Mouse (Mus musculus) olfactory bulb, adult 2 months (tissue): ENCODE measurements around the gene Rbbp4.

ENCODE experiments used
- CTCF ChIP-seq: fragments of 200-500 bp; IDR thresholded peaks from 2 replicates; pipeline ENCODE4 v1.5.1; 2012; ENCODE audit warnings: low read depth, mild to moderate bottlenecking, low read length, moderate library complexity; ENCODE audit not compliant: insufficient read depth
- POLR2A ChIP-seq: fragments of 200-500 bp; IDR thresholded peaks from 2 replicates; pipeline ENCODE4 v1.6.1; 2012; ENCODE audit warnings: mild to moderate bottlenecking, low read depth, low read length, moderate library complexity; ENCODE audit not compliant: insufficient read depth

DNA sequence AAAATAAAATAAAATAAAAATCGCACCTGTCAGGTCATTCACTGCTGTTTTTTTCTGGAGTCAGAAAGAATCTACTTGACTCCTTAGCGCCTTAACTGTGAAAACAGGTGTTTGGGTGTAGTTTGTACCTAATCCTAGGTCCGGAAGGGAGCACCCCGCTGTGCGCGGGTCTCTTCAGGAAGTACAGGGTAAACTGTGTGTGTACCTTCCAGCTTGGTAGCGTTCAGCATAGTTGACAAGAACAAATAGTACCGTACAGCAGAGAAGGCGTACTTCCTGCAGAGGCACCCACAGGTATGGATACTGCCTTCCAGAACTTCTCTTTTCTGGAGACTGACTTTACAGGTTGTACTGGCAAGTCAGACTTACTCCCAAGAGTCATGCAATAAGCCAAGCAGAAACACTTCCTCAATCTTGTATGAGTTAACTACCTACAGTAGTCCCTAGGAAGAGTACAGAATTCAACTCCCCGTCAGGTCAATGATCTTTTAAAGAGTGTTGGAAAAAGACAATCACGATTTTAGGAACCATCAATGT, 39.1 kb upstream of the Rbbp4 start:
- TF ChIP-seq CTCF, result no peak
- no peak for TF ChIP-seq POLR2A
